Mouse (Mus musculus): ENCODE measurements around the gene Hebp1.

DNA sequence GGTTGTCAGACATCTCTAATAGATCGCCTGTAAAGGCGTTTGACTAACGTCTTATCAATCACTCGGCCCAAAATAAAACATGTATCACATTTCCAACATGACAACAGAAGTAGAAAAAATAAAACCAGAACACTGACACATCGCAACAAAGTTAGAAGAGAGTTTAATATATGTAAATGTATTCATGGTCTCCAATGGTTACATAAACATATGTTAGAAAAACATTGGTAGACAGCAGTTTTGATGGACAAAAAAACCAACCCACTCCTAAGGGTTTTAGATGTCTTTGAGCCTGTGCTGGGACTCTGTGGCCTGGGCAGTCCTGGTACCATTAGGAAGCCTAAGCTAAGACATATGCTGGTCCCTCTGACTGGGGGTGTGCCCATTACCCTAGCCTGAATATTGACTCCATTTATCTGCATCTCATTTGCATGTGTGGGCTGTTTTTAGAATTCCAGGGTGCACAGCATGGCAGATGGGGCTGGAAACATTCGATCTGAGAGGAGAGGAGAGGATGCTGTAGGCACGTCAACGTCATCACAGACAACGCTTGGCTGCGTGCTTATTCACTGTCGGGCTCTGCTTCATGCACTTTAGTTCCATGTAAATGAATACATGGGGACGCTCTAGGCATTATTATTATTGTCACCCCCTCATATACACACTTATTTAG lies 104.9 kb downstream of the Hebp1 start:
- TF ChIP-seq CTCF (IDR thresholded peaks at IDR 0.05) (no peak), EP300 (IDR thresholded peaks at IDR 0.05; ENCODE audit: insufficient read depth, low read depth, low read length) (no peak), POLR2A (IDR thresholded peaks at IDR 0.05; ENCODE audit: insufficient read depth, low read depth, low read length) (no peak)

All from heart, adult 2 months (tissue).